Mouse (Mus musculus) large intestine, adult 2 months (tissue): ENCODE data around the gene Spo11. TPM values are rescaled to one million over a fixed set of nuclear protein-coding genes. Genes with fewer than 3 reads are reported as not detected.

ENCODE experiments used
- DNase-seq: peaks from one replicate; pipeline ENCODE4 v3.0.0-alpha.2; 2012; ENCODE audit warnings: low read depth, low spot score
- WGBS: fragments of 180-500 bp; shearing (Covaris S2); methylation state at CpG from one replicate; pipeline ENCODE4 v1.1.7; 2018; 5-methylcytosine and 5-hydroxymethylcytosine counted together
- polyA plus RNA-seq: library from polyadenylated mRNA; depleted of rRNA; stranded (reverse); fragments of >200 nt; gene quantifications from 2 replicates; pipeline ENCODE4 v1.2.3, GENCODE M21; 2012

The Spo11 gene
- polyA plus RNA-seq, 1 experiment = 0.63 TPM

DNA sequence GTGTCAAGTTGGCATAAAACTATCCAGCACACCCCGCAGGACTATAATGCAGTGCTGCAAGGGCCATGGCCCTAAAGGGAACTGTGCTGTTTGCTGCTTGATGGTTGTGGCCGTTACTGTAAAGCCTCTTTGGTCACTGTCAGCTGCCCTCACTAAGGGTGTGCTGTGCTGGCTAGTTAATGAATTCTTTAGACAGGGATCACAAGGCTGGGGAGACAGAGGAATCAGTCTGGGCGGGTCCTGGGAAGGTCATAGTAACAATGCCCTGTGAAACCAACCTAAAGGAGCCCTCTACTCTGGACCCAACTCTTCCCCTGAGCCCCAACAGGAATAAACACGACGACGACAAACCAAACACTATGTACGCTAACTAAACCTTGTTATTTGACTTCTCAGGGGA is 21.0 kb downstream of the Spo11 start:
- DNase-seq = no peak
- WGBS = 55% methylated on average over 7 of the region's 7 CpGs

DNA sequence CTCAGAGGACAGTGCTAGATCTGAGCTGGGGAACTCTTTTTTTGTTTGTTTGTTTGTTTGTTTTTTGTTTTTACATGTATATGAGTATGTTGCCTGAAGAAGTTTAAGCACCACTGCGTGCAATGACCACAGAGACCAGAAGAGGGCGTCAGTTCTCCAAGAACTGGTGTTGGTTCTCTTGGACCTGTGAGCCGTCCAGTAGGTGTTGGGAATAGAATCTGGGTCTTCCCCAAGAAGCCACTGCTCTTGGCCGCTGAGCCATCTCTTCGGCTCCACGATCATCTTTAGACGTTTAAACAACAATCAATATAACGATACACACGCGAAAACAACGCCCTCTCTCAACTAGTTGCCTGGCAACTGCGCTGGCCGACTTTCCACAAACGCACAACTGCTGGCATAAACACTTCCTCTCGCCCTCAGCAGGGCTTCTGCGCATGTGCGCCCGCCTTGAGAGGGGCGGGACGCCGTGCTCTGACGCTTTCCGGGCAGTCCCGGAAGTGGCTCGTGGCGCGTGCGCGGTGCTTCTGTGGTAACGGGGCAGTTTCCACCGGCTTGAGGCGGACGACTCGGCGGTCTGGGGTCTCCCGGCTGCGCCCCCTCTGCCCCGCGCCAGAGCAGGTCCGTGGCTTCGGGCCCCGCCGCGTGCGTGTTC is 22.3 kb downstream of the Spo11 start, which contains the start of gene Rae1:
Gene Rae1, plus strand, starts transcription at position 488 of the 655 bp plus-strand sequence.
- under 1% methylated on average over 45 of the region's 45 CpGs for WGBS
- DNase-seq = peak; percentile 86

DNA sequence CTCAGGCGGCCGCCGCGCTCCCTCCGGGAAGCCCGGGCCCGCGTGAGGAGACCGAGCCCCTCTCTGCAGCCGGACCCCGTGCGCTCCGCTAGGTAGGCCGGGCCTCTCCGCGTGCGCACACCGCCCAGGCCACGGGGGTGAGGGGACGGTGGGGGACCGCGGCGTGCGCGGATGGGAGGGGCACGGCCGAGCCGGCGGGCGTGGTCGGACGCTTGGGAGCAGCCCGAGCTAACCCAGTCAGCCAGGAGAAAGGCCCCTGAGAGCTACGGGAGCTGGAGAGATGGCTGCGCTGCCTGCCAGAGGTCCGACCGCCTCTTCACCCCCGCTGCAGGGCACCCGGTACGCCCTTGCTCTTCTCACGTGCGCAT is 22.8 kb downstream of the Spo11 start:
- 1% methylated on average over 42 of the region's 42 CpGs for WGBS
- no peak for DNase-seq

DNA sequence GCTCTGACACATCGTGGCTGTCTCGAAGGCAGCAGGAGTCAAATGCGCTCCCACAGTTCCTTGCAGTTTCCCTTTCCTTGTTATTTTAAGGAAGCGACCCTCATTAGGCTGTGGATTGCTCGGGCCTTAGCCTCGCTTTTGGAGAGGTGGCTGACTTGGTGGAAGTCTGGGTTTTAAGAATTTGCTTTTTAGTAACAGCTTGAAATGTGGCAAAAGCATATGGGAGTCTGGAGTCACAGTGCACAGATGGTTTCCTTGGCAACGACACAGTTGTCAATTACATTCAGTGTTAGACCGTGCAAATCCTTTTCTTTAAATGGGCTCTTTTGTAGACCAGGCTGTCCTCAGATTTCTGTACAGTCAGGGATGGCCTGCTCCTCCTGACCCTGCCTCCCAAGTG is 23.4 kb downstream of the Spo11 start:
- DNase-seq = no peak
- WGBS = 11% methylated on average over 8 of the region's 8 CpGs

DNA sequence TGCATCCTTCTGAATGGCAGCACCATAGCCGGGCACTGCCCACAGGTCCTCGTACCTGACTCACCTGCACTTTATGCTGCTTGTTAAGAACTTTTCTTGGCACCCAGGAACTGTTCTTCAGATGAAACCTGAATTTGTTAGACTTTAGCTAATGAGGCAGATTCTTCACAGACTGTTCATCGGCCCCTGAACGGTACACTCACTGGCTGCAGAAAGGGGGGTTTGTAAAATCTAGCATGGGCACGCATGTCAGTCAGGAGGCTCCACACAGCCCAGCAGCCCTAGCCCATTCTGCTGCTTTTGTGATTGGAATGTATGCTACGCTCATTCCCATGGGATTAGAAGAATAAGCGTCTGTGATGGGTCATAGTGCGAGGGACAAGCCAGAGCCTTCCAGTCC is 26.2 kb downstream of the Spo11 start:
- 94% methylated on average over 8 of the region's 8 CpGs for WGBS
- DNase-seq = no peak

DNA sequence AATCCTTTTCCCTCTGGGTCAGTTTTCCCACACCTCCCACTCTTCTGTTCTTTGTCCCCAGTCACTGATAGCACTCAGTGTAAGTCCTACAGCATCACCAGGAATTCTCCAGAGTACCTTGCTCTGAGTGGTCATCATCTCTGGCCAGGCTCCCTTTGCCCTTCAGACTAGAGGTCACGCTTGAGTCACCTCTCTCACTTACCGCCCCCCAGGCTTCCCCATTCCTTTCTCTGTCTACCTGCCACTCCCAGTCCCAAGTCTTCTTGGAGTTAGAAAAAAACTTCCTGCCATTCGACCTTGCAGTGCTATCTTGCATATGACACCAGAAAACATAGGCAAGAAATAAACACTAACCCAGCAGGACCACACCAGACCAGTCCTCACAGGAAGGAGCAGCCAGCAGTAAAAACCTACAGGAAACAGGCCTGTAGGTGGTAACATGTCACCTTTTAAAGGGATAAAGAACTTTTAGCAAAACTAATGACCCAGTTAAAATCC is 32.8 kb downstream of the Spo11 start:
- no peak for DNase-seq
- 55% methylated on average over 3 of the region's 3 CpGs for WGBS

DNA sequence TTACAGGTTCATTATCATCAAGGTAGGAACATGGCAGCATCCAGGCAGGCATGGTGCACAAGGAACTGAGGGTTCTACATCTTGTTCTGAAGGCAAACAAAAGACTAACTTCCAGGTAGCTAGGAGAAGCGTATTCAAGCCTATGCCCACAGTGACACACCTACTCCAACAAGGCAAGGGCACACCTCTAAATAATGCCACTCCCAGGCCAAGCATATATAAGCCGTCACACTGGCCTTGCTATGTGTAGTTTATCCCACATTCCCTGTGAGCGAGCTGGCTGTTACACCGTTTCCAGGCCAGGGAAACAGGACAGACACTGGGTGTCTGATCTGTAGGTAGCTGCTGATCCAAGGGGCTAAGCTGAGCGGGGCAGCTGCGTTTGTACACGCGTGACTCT is 33.9 kb downstream of the Spo11 start:
- no peak for DNase-seq
- WGBS = 72% methylated on average over 8 of the region's 8 CpGs

DNA sequence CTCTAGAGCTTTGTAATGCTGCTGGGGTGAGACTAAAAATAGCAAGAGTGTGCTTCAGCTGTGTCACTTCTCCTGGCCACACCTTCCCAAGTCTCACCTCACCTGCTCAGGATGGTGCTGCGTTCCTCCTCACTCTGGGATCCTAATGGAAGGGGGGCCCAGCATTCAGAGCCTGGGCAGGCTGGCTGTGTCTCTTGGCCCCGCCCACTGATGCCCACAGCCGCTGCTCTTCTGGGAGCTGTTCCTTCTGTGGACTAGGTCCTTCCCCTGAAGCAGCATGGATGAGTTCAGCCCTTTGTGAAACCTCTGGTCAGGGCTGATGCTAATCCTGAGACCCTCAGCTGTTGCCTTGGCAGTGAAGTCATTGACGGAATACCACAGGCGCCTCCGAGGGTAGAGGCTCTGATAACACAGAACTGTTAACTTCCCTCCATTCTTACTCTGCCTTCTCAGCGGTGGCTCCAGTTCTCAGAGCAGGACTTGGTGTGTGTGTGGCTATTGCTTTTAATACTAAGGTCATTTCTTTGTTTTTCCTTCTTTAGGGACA is 37.3 kb downstream of the Spo11 start:
- DNase-seq = no peak
- WGBS = 78% methylated on average over 7 of the region's 7 CpGs

DNA sequence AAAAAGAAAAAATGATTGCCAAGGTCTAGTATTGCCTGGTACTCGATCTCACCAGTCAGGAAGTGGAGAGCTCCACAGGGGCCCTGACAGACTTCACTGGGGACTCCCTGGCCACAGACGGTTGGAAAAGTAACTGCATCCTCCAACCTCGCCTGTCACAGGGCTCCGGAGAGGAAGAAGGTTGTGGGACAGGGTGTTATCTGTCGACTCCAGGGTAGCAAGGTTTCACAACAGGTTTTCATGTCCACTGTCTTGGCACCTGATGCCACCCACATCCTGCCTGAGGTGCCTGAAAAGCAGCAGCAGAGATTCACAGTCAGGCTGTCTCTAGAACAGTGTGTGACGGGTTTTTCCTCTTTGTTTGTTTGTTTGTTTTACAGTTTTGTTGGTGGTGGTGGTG is 40.4 kb downstream of the Spo11 start:
- DNase-seq = no peak
- WGBS = 40% methylated on average over 6 of the region's 6 CpGs

DNA sequence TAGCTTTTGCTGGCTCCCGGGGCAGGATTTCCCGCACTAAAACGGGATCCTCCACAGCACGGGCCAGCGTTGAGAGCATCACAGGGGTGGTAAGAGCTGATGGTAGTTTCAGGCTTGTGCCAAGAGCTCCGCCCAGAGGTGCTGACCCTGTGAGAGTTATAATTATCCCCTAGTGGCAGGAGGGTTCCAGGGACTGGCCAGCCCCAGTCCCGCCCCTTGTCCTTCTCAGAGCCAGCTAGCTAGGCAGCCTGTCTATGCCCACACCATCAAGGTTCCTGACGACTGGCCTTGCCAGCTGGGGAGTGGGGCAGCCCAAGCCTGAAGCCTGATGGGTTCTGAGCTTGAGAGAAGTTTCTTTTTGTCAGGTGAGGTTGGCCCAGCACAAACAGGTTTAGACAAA is 41.1 kb downstream of the Spo11 start:
- WGBS = 16% methylated on average over 8 of the region's 8 CpGs
- DNase-seq = no peak

DNA sequence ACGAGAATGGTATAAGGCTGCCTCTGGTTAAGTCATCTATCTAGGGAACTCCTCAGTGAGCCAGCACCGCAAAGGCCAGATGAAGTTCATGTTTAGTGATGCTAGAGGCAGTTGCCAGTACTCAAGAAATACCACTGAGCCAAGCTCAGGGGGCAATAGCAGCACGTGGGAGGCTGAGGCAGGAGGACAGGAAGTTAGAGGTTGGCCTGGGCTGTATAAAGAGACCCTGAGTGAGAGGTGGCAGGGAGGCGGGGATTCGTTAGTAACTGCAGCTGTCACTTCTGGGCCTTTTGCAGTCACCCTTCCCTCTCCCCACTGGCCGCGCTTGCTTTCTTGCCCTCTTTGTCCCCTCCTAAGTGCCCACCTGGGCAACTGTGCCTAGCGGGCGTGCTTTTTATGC is 41.8 kb downstream of the Spo11 start:
- DNase-seq = no peak
- 24% methylated on average over 9 of the region's 9 CpGs for WGBS

DNA sequence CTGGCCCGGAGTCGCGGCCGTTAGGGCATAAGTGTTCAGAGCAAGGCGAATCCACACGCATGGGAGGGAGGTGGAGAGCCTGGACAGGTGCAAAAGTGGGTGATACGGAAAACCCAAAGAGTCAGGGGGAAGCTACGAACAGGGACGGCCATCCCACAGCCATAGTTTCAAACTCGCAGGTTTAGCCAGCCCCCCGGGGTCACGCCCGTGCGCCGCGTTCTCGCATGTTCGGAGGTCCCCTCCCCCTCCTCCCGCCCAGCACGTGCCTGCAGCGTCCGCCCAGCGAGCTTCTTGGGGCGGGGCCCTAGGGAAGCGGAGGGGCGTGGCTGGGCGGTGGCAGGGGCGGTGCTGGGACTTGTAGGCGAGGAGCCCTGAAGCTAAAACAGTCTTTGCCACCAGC is 42.3 kb downstream of the Spo11 start:
- no peak for DNase-seq
- WGBS = under 1% methylated on average over 29 of the region's 29 CpGs

DNA sequence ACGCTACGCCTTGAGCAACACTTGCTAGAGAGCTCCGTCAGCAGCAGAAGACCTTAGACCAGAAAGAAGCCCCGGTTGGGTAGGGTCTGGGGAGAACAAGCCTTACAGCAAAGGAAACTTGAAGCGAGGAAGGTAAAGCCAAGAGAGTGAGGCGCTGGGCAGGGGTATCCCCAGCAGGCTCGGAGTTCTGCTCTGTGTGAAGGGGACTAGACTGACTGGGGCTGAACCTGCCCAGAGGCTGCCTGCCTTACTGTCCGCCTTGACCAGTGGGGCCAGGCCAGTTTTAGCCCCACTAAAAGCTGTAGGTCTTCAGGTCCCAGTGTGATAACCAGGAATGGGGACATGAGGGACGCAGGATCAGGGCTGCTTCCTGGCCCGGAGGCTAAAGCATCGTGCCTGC is 42.9 kb downstream of the Spo11 start, which contains the start of gene Rbm38:
Gene Rbm38, plus strand, starts transcription at position 69 of the 400 bp plus-strand sequence.
- DNase-seq = no peak
- WGBS = 56% methylated on average over 11 of the region's 11 CpGs

DNA sequence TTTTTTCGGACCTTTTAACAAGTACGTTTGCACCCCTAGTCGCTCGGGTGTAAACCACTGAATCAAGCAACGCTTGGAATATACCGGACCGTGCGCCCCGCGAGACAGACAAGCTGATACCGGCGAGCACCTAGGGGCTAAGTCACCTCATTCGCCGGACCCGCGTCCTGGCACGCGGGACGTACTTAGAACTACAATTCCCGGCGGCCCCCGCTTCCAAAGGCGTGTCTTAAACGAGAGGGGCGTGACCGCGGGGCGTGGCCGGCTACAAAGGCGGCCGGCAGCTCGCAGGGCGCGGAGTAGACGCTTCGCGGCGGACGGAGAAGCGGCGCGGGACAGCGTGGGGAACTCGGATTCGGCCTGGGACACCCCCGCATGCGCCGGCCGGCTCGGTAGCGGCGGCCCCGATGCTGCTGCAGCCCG is 44.1 kb downstream of the Spo11 start:
- WGBS = under 1% methylated on average over 54 of the region's 54 CpGs
- DNase-seq = no peak

DNA sequence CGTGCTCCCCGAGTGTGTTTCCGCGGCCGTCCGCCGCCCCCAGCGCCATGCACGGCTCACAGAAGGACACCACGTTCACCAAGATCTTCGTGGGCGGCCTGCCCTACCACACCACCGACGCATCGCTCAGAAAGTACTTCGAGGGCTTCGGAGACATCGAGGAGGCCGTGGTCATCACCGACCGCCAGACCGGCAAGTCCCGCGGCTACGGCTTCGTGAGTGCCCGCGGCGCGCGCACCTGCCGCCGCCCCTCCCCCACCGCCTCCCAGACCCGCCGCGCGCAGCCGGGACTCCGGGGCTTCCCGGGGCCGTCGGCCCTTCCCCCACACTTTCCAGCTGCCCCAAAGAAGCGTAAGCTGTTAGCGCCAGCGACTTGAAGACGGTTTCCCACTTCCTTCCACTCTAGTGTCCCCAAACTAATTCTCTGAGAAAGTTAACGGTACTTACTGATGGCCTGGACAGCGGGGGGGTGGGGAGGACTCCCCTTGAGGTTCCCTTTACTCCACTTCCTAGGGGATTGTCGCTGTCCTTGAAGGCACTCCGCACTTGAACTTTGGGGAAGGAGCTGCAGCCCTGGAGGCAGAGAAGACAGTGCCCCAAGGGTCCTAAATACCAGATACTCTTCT is 44.7 kb downstream of the Spo11 start:
- DNase-seq = no peak
- 2% methylated on average over 51 of the region's 51 CpGs for WGBS

DNA sequence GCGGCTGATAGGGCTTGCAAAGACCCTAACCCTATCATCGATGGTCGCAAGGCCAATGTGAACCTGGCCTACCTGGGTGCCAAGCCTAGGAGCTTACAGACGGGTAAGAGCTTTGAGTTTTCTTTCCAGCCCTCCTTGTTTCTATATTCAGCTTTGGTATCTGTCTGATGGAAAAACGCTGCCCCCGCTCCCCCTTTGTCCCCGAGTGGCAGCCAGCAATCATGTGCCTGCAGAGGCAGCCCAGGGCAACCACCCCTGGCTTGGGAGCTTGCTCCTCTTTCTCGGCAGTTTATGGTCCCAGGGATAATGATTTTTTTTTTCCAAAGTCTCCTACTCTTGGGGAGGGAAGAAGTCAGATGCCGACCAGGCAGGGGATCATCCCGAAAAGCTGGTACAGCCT is 45.3 kb downstream of the Spo11 start:
- DNase-seq = no peak
- WGBS = 24% methylated on average over 10 of the region's 10 CpGs

DNA sequence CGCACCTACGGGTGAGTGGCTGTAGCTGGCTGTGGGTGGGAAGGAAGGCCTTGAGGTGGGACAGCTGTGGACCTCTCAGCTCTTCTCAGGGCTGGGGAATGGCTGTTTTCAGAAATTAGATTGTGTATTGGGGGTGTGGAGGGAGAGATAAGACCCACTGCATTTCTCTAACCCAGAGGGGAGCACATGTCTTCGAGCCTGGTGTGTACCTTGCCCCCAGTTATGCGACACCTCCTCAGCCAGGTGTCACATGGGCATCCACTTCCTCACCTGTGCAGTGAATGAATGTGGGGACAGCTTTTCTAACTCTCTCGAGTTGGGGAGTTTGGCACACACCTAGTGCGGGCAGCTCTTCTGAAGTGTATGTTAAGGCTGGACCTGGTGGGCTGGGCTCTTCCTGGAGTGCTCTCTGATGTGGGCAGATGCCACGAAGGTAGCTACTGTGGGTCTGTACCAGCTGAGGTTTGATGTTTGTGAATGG is 45.9 kb downstream of the Spo11 start:
- DNase-seq = no peak
- 23% methylated on average over 7 of the region's 7 CpGs for WGBS

DNA sequence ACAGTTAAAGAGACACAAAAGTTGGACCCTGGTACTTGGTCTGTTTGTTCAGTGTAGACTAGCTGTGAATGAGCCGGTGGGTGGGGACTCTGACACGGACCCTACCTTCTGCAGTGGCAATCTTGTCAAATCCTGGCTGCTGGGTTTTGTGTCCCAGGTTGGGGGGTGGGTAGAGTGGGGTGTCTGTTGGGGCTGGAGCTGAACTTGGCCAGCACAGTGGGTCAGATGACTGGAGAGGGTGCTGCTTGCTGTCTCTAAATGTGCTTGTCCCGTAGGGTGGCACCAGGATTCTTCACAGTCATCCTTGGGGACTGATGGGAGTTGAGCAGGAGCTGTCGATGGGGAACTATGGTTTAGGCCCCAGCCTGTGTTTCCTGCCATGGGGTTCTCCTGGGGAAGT is 46.5 kb downstream of the Spo11 start:
- 32% methylated on average over 4 of the region's 4 CpGs for WGBS
- DNase-seq = no peak

DNA sequence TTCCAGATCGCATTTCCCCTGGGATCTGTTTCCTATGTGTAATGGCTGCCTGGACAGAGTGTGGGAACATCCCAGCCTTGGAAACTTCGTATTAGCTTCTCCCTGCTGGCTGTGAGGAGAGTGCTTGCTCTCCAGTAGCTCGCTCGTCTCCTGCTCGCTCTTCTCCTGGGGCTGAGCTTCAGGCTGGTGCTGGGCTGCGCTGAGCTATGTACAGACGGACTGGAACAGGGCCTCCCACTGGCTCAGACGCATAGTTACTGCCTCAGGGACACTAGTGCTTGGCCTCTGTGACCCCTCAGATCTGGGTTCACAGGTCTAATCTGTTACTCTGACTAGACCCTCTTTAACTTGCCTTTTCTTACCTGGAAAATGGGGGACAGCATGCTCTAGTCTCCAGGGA is 46.9 kb downstream of the Spo11 start:
- 69% methylated on average over 8 of the region's 8 CpGs for WGBS
- DNase-seq = no peak

DNA sequence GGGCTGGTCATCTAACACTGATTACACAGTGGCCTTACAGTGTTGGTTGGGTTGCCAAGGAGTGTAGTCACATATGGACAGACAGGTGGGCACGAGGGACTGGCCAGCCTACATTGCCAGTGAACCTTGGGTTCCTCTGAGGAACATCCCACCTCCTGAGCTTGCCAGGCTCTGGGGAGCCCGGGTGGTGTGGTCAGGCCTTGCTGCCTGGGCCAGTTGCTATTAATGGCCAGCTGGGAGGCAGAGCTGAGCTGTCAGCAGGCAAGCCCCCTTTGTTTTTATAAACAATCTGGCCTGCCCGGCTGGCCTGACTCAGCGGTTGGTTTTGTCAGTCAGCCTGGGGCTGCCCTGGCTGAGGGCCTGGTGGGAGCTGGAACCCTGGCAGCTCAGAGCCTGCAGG is 47.4 kb downstream of the Spo11 start:
- no peak for DNase-seq
- WGBS = 39% methylated on average over 4 of the region's 4 CpGs

DNA sequence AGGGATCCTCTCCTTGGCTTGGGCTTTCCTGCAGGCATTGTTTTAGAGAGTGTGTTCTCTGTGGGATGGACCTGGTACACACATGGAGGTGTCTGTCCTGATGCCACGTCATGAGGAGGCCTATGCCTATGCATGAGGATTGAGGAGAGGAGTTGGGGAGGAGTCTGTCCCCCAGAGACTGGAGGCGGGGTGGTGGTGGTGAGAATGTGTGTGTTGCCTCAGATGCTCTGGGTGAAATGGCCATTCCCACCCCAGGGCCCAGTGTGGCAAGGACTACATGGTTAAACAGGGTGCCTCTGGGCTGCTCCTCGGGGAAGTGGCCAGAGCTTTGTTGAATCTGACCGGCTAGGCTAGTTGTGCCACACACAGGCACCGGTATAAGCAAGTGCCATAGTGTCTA is 48.8 kb downstream of the Spo11 start:
- 25% methylated on average over 5 of the region's 5 CpGs for WGBS
- DNase-seq = no peak
